Mouse (Mus musculus): ENCODE results near the gene Tmem181a.
"Not testable (repeated sequence)": the region's sequence is repeated elsewhere in the genome, so short reads cannot be mapped to it uniquely, and the experiment has no call there.

The Tmem181a gene

GRCm38 (mm10) chr17:6256400-6257069 lies at the start of gene Tmem181a:
TSS of gene Tmem181a (plus strand) at chr17:6256860.
- DNase-seq (ENCODE audit: low spot score) = not testable (repeated sequence)

- DNase-seq (ENCODE audit: low spot score) = no peak
Observed at GRCm38 (mm10) chr17:6211721-6212120, 44.9 kb upstream of the Tmem181a start.

- DNase-seq (ENCODE audit: low spot score) = no peak
Observed at GRCm38 (mm10) chr17:6215640-6216039, 41.0 kb upstream of the Tmem181a start.

GRCm38 (mm10) chr17:6216514-6216913 lies 40.1 kb upstream of the Tmem181a start:
- DNase-seq (ENCODE audit: low spot score) = no peak

- DNase-seq (ENCODE audit: low spot score) = not testable (repeated sequence)
Observed at GRCm38 (mm10) chr17:6232633-6233032, 24.0 kb upstream of the Tmem181a start.

- not testable (repeated sequence) for DNase-seq (ENCODE audit: low spot score)
Observed at GRCm38 (mm10) chr17:6251298-6251697, 5.4 kb upstream of the Tmem181a start.

GRCm38 (mm10) chr17:6257070-6257456 lies 403 bp downstream of the Tmem181a start:
- DNase-seq (ENCODE audit: low spot score) = not testable (repeated sequence)

GRCm38 (mm10) chr17:6269876-6270831 lies 13.5 kb downstream of the Tmem181a start:
- DNase-seq (ENCODE audit: low spot score) = peak; percentile 6

- DNase-seq (ENCODE audit: low spot score) = peak; percentile 5
Observed at GRCm38 (mm10) chr17:6270840-6271239, 14.2 kb downstream of the Tmem181a start.

GRCm38 (mm10) chr17:6271970-6272369 lies 15.3 kb downstream of the Tmem181a start:
- not testable (repeated sequence) for DNase-seq (ENCODE audit: low spot score)

GRCm38 (mm10) chr17:6274693-6275092 lies 18.0 kb downstream of the Tmem181a start:
- DNase-seq (ENCODE audit: low spot score) = not testable (repeated sequence)

- DNase-seq (ENCODE audit: low spot score) = peak; percentile 65
Observed at GRCm38 (mm10) chr17:6279205-6279604, 22.5 kb downstream of the Tmem181a start.

GRCm38 (mm10) chr17:6279772-6280171 lies 23.1 kb downstream of the Tmem181a start:
- not testable (repeated sequence) for DNase-seq (ENCODE audit: low spot score)

GRCm38 (mm10) chr17:6280513-6280912 lies 23.9 kb downstream of the Tmem181a start:
- DNase-seq (ENCODE audit: low spot score) = not testable (repeated sequence)

- DNase-seq (ENCODE audit: low spot score) = not testable (repeated sequence)
Observed at GRCm38 (mm10) chr17:6283137-6283536, 26.5 kb downstream of the Tmem181a start.

- DNase-seq (ENCODE audit: low spot score) = not testable (repeated sequence)
Observed at GRCm38 (mm10) chr17:6286169-6286568, 29.5 kb downstream of the Tmem181a start.

- DNase-seq (ENCODE audit: low spot score) = not testable (repeated sequence)
Observed at GRCm38 (mm10) chr17:6289045-6289444, 32.4 kb downstream of the Tmem181a start.

GRCm38 (mm10) chr17:6293882-6294281 lies 37.2 kb downstream of the Tmem181a start:
- DNase-seq (ENCODE audit: low spot score) = not testable (repeated sequence)

GRCm38 (mm10) chr17:6297060-6297795 lies 40.6 kb downstream of the Tmem181a start:
- DNase-seq (ENCODE audit: low spot score) = not testable (repeated sequence)

GRCm38 (mm10) chr17:6300190-6300863 lies 43.7 kb downstream of the Tmem181a start:
- DNase-seq (ENCODE audit: low spot score) = not testable (repeated sequence)

GRCm38 (mm10) chr17:6304891-6305290 lies 48.2 kb downstream of the Tmem181a start:
- not testable (repeated sequence) for DNase-seq (ENCODE audit: low spot score)
